Mouse (Mus musculus) frontal cortex, postnatal 14 days (tissue): ENCODE results near the gene Prss40.
"Not testable (repeated sequence)": the region's sequence is repeated elsewhere in the genome, so short reads cannot be mapped to it uniquely, and the experiment has no call there.

Experiments used
- DNase-seq, 2 experiments: peaks; one replicate each; pipeline ENCODE4 v3.0.0; 2022; ENCODE audit warnings: low spot score in 2 of 2

Prss40 gene

DNA sequence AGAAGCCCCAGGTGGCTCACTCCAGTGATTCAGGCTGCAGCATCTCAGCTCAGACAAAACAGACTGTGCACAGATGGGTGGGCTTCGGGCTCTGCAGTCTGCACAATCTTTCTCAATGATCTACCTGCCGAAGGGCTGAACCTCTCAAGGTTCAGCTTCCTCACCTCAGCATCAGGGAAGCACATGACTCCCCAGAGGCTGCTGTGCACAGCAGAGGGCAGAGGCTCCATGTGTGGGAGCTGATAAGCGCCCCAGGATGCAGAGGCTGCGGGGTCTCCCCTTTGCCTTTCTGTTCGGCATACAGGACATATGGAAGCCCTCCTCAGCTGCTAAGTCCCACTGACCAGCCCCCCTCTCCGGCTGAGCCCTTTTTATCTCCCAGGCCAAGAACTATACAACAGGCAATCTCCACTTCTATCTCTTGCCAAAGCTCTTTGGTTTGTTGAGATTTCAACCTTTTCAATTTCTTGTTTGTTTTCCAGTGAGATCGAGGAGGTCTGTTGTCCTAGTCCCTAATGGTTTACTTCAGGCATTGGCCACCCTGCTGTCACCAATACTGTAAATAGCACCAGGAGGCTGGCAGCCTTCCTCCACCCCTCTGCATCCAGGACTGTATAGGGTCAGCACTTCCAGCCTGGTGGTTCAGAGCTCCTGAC, 25.6 kb downstream of the Prss40 start, which contains the start of gene Cfc1:
Cfc1 (plus strand) TSS at position 606 of the 656 bp plus-strand sequence.
- DNase-seq: not testable (repeated sequence)

DNA sequence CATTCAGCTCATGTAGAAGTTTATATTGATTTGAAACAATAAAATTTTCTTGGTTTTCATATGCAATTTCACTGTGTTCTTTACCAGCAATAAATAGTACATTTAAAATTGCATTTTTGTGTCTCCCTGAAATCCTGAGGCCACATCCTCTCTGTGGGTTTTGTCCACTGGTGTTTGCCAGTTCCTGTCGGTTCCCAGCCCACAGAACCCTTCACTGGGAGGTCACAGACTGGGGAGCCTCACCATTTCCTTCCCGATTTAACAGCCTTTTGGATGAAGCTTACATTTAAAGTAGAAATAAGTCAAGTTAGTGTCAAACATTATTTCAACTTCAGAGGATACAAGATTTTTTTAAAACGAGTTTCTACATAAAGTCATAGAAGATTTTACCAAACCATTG, 26.2 kb downstream of the Prss40 start:
- not testable (repeated sequence) for DNase-seq

DNA sequence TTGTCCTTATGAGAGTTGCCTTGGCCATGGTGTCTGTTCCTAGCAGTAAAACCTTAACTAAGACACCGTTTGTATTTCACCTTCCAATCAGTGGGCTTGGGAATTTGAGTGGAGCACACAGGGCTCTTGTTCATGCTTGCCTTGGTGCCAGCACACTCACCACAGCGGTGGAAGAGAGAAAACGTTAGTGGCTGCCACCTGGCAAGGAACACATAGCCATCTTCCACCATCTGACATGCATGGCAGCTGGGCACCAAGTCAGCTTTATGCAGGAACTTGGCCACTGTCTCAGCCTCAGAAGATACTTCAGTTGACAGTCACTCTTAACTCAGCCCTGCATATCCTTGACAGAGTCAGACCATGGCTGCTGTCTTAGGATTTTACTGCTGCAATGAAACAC, 37.1 kb downstream of the Prss40 start:
- no peak for DNase-seq

DNA sequence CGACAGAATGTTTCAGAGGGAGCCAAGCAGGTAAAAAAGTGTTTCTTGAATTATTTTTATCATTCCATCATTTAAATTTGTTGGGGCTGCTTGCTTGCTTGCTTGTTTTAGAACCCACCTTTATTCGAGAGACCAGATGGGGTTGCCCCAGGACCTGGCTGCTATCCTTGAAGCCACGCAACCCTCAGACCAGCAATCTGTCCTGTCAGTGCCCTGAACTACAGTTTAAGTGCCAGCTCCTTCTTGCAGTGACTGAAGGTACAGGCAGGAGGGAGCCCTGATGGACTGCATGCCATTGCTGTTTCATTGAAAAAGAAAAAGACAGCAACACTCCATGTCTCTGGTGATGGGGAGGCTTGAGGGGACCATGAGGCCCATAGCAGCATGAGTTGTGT, 37.9 kb downstream of the Prss40 start:
- DNase-seq: no peak

DNA sequence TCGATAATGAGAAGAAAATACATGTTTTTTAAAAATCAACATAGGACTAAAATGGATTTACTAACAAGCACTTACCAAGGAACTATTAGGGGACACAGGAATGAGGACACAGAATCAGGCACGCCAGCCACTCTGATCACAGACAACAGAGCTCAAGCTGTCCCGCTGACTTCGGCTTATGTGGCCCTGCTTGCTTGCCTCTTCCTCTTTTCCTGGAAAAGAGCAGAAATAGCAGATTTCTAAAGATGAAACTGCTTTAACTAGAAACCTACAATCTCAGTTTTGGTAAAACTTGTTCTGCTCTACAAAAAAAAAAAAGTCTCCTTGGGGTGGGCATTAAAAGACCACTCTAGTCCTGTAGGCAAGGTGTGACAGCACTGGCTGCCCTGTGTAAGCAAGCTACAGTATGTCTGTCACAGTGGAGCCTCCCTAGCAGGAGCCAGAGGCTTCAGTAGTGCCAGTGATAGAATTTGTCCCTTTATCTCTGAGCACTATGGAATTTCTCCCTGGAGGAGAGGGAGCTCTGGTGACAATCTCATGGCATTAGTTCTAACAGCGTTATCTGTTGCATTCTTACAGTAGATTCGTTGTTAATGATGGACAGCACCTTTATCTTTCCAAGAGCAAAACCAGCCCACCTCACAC, 38.4 kb downstream of the Prss40 start:
- DNase-seq: no peak

DNA sequence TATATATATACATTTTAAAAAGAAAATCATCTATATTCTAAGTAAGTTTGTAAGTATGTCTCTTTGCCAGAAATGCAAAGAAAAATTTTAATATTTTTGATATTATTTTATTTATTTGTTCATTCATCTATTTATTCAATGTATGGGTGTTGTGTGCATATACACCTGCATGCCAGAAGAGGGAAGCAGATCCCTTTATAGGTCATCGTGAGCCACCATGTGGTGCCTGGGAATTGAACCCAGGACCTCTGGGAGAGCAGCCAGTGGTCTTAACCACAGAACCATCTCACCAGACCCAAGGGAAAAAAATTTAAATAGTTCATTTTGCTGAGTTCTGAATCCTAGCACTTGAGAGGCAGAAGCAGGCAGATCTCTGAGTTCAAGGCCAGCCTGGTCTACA, 42.5 kb downstream of the Prss40 start:
- no peak for DNase-seq

DNA sequence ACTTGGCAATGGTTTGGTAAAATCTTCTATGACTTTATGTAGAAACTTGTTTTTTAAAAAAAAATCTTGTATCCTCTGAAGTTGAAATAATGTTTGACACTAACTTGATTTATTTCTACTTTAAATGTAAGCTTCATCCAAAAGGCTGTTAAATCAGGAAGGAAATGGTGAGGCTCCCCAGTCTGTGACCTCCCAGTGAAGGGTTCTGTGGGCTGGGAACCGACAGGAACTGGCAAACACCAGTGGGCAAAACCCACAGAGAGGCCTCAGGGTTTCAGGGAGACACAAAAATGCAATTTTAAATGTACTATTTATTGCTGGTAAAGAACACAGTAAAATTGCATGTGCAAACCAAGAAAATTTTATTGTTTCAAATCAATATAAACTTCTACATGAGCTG, 42.9 kb downstream of the Prss40 start:
- DNase-seq: not testable (repeated sequence)

DNA sequence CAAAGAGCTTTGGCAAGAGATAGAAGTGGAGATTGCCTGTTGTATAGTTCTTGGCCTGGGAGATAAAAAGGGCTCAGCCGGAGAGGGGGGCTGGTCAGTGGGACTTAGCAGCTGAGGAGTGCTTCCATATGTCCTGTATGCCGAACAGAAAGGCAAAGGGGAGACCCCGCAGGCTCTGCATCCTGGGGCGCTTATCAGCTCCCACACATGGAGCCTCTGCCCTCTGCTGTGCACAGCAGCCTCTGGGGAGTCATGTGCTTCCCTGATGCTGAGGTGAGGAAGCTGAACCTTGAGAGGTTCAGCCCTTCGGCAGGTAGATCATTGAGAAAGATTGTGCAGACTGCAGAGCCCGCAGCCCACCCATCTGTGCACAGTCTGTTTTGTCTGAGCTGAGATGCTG, 43.4 kb downstream of the Prss40 start:
- not testable (repeated sequence) for DNase-seq

DNA sequence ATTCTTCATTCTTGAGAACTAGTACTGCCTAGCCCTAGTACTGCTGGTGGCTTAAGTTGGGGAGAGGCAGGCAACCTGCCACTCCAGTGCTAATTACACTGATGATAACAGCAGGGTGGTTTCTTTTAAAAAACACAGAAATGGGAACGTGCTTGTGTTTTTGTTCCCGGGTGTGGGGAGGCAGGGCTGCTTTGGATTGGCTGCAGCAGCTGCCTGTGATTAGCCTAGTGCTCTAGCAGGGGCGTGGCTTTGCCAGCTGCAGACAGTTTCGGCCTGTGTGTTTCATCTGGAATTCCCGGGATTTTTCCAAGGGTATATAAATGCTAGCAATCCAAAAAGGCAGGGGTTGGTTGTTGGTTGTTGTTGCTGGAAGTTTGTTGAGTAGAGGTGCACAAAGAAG, 44.1 kb downstream of the Prss40 start:
- no peak for DNase-seq

DNA sequence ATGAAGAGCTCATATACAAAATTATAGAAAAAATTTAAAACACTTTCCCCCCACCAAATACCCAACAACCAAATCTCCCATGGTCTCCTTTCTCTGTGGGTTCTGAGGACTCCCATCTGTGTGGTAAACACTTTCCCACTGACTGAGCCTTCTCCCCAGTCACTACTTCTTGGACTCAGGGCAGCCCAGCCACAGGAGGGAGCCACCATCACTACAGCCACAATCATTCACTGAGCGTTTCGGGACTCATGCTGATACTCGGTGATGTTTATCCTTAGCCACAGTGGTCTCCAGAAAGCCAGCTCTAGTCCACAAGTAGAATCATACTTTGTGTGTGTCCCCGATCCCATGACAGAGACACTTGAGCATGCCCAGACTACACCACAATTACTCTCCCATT, 47.7 kb downstream of the Prss40 start:
- DNase-seq: no peak

DNA sequence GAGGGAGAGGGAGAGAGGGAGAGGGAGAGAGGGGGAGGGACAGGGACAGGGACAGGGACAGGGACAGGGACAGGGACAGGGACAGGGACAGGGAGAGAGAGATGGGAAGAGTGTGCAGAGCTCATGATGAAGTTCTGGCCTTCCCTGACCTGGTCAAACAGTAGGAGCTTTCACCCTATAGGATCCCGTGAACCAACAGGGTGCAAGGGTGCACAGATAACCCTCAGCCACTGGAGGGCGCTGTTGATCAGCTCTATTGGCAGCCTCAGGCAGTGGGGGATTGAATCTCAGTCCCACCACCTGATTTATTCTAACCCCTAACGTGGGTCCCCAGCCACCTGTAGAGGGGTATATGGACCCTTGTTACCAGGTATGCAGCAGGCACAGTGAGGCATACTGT, 49.7 kb downstream of the Prss40 start:
- peak; percentile 14 to 35 for DNase-seq

DNA sequence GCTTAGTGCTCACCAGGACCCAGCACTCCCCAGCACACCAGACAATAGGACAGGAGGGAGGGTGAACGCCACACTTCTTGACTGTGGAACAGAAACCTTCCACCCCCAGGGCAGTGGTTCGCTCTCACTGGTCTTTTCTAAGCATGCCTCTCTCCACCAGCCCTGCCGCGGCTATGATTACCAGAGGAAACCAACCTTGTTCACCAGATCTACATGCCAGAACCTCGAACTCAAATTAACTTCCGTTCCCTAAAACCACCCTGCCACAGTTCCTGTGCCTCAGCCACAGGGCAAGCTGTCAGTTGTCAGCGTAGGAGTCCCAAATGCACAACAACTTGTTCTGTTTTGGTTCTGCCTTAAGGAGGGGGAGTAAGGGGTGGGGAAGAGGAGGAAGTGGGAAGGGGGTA, 50.2 kb downstream of the Prss40 start:
- DNase-seq: no peak

DNA sequence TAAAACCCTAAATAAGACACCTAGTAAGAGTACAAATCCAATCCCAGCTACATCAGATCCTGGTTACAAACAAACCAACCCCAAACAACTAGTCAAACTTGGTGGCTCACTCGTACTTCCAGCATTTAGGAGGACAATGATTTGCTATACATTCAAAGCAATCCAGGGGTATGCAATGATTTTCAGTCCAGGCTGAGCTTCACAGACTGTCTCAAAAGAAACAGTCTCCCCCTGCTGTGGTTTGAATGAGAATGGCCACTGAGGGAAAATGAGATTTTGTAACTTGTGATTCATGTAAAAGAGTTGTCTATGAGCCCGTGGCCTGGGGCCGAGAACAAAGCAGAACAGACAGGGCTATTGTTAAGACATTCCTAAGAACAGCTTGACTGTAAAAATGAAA, 52.8 kb downstream of the Prss40 start:
- DNase-seq: no peak

DNA sequence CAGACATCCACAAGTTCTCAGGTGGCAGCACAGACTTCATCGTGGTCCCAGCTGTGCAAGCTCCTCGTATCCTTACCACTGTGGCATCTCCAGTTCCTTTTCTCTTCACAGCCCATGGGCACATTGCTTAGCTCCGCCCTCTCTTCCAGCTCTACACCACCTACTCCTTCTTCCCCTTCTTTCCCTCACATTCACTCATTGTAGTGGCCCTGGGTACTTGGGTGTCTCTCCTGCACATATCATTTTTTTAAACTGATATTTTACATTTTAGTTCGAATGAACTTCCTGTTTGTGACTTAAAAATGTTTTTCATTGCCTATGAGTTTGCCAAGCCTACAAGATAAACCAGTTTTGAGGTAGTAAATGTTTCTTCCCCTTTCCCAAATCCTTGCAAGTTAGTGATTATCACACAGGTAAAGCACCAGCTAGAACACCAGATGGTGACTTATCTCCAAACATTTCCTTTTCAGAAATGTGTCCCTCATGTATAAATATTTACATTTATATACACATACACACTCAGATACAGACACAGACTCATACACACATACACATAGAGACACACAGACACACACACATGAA, 54.7 kb downstream of the Prss40 start:
- DNase-seq: no peak

DNA sequence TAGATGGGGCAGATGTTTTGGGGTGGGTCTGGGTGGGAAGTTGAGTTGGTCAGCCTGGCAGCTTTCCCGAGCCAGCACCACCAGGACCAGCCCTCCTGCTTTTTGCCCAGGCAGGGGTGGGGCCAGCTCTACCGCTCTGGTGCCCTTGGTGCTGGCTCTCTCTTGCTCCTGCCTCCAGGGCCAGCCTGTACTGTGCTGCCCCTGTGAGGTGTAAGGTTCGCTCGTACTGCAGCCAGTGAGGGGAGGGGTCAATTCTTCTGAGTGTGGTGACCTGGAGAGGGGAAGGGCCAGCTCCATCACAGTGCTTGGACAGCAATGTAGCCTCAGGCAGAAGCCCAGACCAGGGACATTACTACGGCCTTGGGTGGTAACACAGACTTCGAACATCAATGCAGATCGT, 55.4 kb downstream of the Prss40 start:
- no peak for DNase-seq

DNA sequence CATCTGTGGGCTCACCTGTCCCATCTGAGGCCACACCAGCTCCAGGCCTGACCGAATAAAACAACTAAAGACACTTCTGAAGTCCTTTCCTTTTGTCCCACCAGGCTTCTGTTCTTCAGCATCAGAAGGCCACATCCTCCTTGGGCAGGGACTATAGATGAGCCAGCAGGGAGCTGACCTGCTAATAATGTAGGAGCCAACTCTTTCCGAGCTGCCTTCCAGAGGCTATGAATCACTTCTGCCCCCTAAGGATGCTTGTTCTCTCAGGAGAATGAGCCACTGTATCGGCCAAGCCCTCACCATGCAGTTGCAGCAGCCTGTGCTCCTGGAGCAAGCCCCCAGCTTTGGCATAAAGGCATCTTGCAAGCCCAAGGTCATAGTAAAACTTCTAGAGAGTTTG, 57.8 kb downstream of the Prss40 start:
- DNase-seq: no peak
